Mouse (Mus musculus) CH12.LX (cell line): Measurements from ENCODE around the gene Olfr1417. TPM values are rescaled to one million over a fixed set of nuclear protein-coding genes. Genes with fewer than 3 reads are reported as not detected.
A peak's percentile ranks its signal among the peaks of the same experiment; 100 is the strongest.

ENCODE experiments used
- DNase-seq: peaks from one replicate; pipeline ENCODE4 v3.0.0-alpha.2; 2013; ENCODE audit errors: extremely low read depth
- H3K27ac ChIP-seq: 2 replicates; pipeline ENCODE4 v1.5.1; 2012; ENCODE audit warnings: low read depth, mild to moderate bottlenecking, control low read depth, moderate library complexity; ENCODE audit not compliant: insufficient read depth
- H3K27me3 ChIP-seq: replicated peaks from 2 replicates; pipeline ENCODE3; 2012; ENCODE audit warnings: inconsistent platforms
- H3K36me3 ChIP-seq, 2 experiments: replicated peaks in 1 of 2; 2 replicates each; pipeline versions ENCODE3 to v1.6.1; 2012; ENCODE audit warnings: inconsistent platforms in 1 of 2, low read length in 1 of 2, mild to moderate bottlenecking in 1 of 2, mixed read lengths in 1 of 2, moderate library complexity in 1 of 2; ENCODE audit not compliant: control insufficient read depth in 1 of 2, insufficient read depth in 1 of 2
- H3K4me1 ChIP-seq, 2 experiments: 2 replicates each; pipeline ENCODE4 v1.6.1; 2012; ENCODE audit warnings: inconsistent platforms in 1 of 2, moderate library complexity in 1 of 2; ENCODE audit not compliant: insufficient read depth in 2 of 2, control insufficient read depth in 1 of 2
- H3K4me2 ChIP-seq: 2 replicates; pipeline ENCODE4 v1.6.1; 2012; ENCODE audit warnings: low read depth, mild to moderate bottlenecking, control low read depth; ENCODE audit not compliant: poor library complexity, insufficient read depth, severe bottlenecking
- H3K4me3 ChIP-seq, 3 experiments: fragments of 150-350 bp in 1 of 3; sonication (generic) in 1 of 3; replicated peaks in 1 of 3; 2 replicates each; pipeline versions ENCODE3 to v1.5.1; 2011 to 2012; ENCODE audit warnings: low read depth in 2 of 3, low read length in 2 of 3, mild to moderate bottlenecking in 2 of 3, moderate library complexity in 2 of 3, control low read depth in 1 of 3, improper control_type of control experiment in 1 of 3, inconsistent platforms in 1 of 3, mixed read lengths in 1 of 3; ENCODE audit not compliant: poor library complexity in 1 of 3
- H3K79me2 ChIP-seq: replicated peaks from 2 replicates; pipeline ENCODE4 v1.6.1; 2012; ENCODE audit warnings: mild to moderate bottlenecking, moderate library complexity; ENCODE audit not compliant: control insufficient read depth, poor library complexity, insufficient read depth, severe bottlenecking; ENCODE audit errors: extremely low read depth
- H3K9ac ChIP-seq: 2 replicates; pipeline ENCODE4 v1.6.1; 2012; ENCODE audit warnings: low read depth, mild to moderate bottlenecking, control low read depth, moderate library complexity; ENCODE audit not compliant: insufficient read depth
- H3K9me3 ChIP-seq: replicated peaks from 2 replicates; pipeline ENCODE3; 2012; ENCODE audit warnings: low read length, inconsistent platforms, mixed read lengths
- BHLHE40 ChIP-seq: IDR thresholded peaks from 2 replicates; pipeline ENCODE4 v1.6.1; 2011; ENCODE audit warnings: mild to moderate bottlenecking, low read depth, low read length, improper control_type of control experiment
- CHD1 ChIP-seq: IDR thresholded peaks from 2 replicates; pipeline ENCODE4 v1.6.1; 2012; ENCODE audit warnings: low read depth, low read length, improper control_type of control experiment, inconsistent platforms
- CHD2 ChIP-seq: IDR thresholded peaks from 2 replicates; pipeline ENCODE4 v1.6.1; 2011; ENCODE audit warnings: low read length, improper control_type of control experiment
- CTCF ChIP-seq, 2 experiments: IDR thresholded peaks in 1 of 2; conservative IDR thresholded peaks in 1 of 2; 2 replicates each; pipeline ENCODE4 v1.5.1; 2011 to 2012; ENCODE audit warnings: low read depth in 2 of 2, low read length in 2 of 2, improper control_type of control experiment in 1 of 2, inconsistent platforms in 1 of 2, mild to moderate bottlenecking in 1 of 2, moderate library complexity in 1 of 2
- ETS1 ChIP-seq: conservative IDR thresholded peaks from 2 replicates; pipeline ENCODE4 v1.6.1; 2012; ENCODE audit warnings: low read depth, mild to moderate bottlenecking, inconsistent platforms, low read length, improper control_type of control experiment, moderate library complexity
- GABPA ChIP-seq: IDR thresholded peaks from 2 replicates; pipeline ENCODE4 v1.6.1; 2012; ENCODE audit warnings: low read depth, low read length, improper control_type of control experiment, inconsistent platforms; ENCODE audit not compliant: insufficient replicate concordance
- IRF4 ChIP-seq: IDR thresholded peaks from 2 replicates; pipeline ENCODE4 v1.6.1; 2014; ENCODE audit warnings: low read depth, mild to moderate bottlenecking, inconsistent platforms, low read length, improper control_type of control experiment
- KAT2A ChIP-seq: IDR thresholded peaks from 2 replicates; pipeline ENCODE4 v1.6.1; 2012; ENCODE audit warnings: low read length, improper control_type of control experiment, inconsistent platforms; ENCODE audit not compliant: insufficient replicate concordance
- MAFK ChIP-seq: IDR thresholded peaks from 2 replicates; pipeline ENCODE4 v1.6.1; 2011; ENCODE audit warnings: low read length, improper control_type of control experiment; ENCODE audit not compliant: insufficient replicate concordance
- MAX ChIP-seq: IDR thresholded peaks from 2 replicates; pipeline ENCODE4 v1.6.1; 2011; ENCODE audit warnings: low read length, improper control_type of control experiment
- MAZ ChIP-seq: IDR thresholded peaks from 2 replicates; pipeline ENCODE4 v1.6.1; 2012; ENCODE audit warnings: low read depth, mild to moderate bottlenecking, inconsistent platforms, low read length, improper control_type of control experiment, moderate library complexity
- MEF2A ChIP-seq: IDR thresholded peaks from 2 replicates; pipeline ENCODE4 v1.6.1; 2014; ENCODE audit warnings: low read depth, mild to moderate bottlenecking, inconsistent platforms, low read length, improper control_type of control experiment, borderline replicate concordance
- MXI1 ChIP-seq: IDR thresholded peaks from 2 replicates; pipeline ENCODE4 v1.6.1; 2011; ENCODE audit warnings: mild to moderate bottlenecking, low read depth, low read length, improper control_type of control experiment
- NELFE ChIP-seq: IDR thresholded peaks from 2 replicates; pipeline ENCODE4 v1.6.1; 2011; ENCODE audit warnings: low read depth, low read length, improper control_type of control experiment
- PAX5 ChIP-seq: IDR thresholded peaks from 2 replicates; pipeline ENCODE4 v1.6.1; 2012; ENCODE audit warnings: low read length, inconsistent platforms, mixed read lengths
- POLR2A ChIP-seq: IDR thresholded peaks from 2 replicates; pipeline ENCODE4 v1.6.1; 2011; ENCODE audit warnings: low read depth, mild to moderate bottlenecking, improper control_type of control experiment, low read length
- RAD21 ChIP-seq: IDR thresholded peaks from 2 replicates; pipeline ENCODE4 v1.6.1; 2011; ENCODE audit warnings: low read depth, mild to moderate bottlenecking, low read length, improper control_type of control experiment, moderate library complexity
- SMC3 ChIP-seq: IDR thresholded peaks from 2 replicates; pipeline ENCODE4 v1.6.1; 2011; ENCODE audit warnings: low read depth, low read length, improper control_type of control experiment
- TBP ChIP-seq: conservative IDR thresholded peaks from 2 replicates; pipeline ENCODE4 v1.6.1; 2011; ENCODE audit warnings: low read depth, low read length, improper control_type of control experiment
- USF2 ChIP-seq: conservative IDR thresholded peaks from 2 replicates; pipeline ENCODE4 v1.6.1; 2011; ENCODE audit warnings: low read depth, low read length, improper control_type of control experiment
- ZC3H11A ChIP-seq: IDR thresholded peaks from 2 replicates; pipeline ENCODE4 v1.6.1; 2012; ENCODE audit warnings: low read depth, mild to moderate bottlenecking, inconsistent platforms, low read length, improper control_type of control experiment
- ZKSCAN1 ChIP-seq: IDR thresholded peaks from 2 replicates; pipeline ENCODE4 v1.6.1; 2012; ENCODE audit warnings: low read depth, inconsistent platforms, low read length, improper control_type of control experiment, borderline replicate concordance
- ZNF384 ChIP-seq: IDR thresholded peaks from 2 replicates; pipeline ENCODE4 v1.6.1; 2012; ENCODE audit warnings: low read depth, low read length, improper control_type of control experiment, inconsistent platforms
- dilution Hi-C: fragments of 300-500 bp; cut with MboI; formaldehyde crosslinking; loops from 2 replicates; pipeline ENCODE4 v1.14.3; 2020; ENCODE audit warnings: low sequenced_read_pairs; ENCODE audit not compliant: extremely low pct_unique_long_range_greater_than_20kb, extremely low pct_ligation_motif_present
- in situ Hi-C: fragments of 300-500 bp; cut with MboI; formaldehyde crosslinking; loops from 3 replicates; pipeline ENCODE4 v1.14.3; 2019; ENCODE audit warnings: low sequenced_read_pairs, low pct_ligation_motif_present, low pct_unique_long_range_greater_than_20kb, mixed read lengths
- polyA plus RNA-seq: library from polyadenylated mRNA; unstranded; fragments of >175 nt; gene quantifications from 2 replicates; pipeline ENCODE4 v1.2.1, GENCODE M21; 2012; ENCODE audit warnings: low read depth; ENCODE audit not compliant: insufficient read length
- total RNA-seq, 2 experiments: library from RNA; depleted of rRNA; stranded (reverse); fragments of 300-350 nt in 1 of 2; fragments of >200 nt in 1 of 2; gene quantifications; 2 replicates each; pipeline ENCODE4 v1.2.3; 2012 to 2014

Olfr1417 gene
- total and polyA plus RNA-seq, 3 experiments: not detected

DNA sequence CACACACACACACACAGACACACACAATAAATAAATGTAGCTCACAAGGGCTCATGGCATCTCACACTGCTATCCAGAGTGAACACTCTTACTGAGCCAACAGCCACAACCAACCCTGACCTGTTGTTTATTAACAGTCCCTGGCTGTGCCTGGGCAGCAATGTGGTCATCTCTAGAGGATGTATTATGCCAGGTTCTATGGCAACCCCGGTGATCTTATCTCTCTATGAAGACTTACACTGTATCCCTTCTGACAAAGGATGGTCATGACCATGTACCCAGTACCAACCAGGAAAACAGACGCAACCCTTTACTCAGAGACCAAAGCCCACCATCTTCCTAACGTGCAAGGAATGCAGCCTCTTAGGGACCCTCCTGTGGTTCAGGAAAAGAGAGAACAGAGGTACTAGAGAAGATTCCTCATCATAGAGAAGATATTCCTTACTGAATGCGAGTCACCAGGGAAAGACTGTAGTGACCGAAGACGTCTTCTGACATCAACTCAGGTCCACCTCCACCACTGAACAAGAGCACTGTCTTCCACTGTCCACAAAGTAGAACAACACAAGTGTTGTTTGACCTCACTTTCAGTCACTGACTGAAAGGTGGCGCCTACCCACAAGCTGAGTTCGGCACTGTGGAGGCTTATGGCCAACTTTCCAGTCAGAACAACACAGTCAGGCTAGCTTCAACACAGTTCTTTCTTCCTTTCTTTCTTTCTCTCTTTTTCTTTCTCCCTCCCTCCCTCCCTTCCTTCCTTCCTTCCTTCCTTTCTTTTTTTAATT lies 38.3 kb downstream of the Olfr1417 start:
- peak overlapping the region; percentile 1; the same call in 1 of the 2 replicates for H3K4me2 ChIP-seq
- H3K4me1 ChIP-seq: no peaks in the 10 kb centered on the region; a peak in 1 of 4 replicates
- no peaks in the 10 kb centered on the region for H3K27me3 ChIP-seq
- H3K4me3 ChIP-seq: no peak overlapping the region
- no peak overlapping the region for H3K27ac ChIP-seq
- in situ Hi-C loops (no loop called here), dilution Hi-C loops (no loop called here)
- peak; percentile 13 for DNase-seq
- no peaks in the 10 kb centered on the region for H3K79me2 ChIP-seq
- no peak overlapping the region for H3K9ac ChIP-seq
- no peak for TF ChIP-seq TBP
- TF ChIP-seq SMC3: peak; percentile 38
- peak in 1 of 2 experiments; percentile 60; a peak in 2 of 4 replicates for TF ChIP-seq CTCF (conservative IDR thresholded peaks at IDR 0.05 in 1 of 2, IDR thresholded peaks at IDR 0.05 in 1 of 2; ENCODE audit: low read depth in 2 of 2, low read length in 2 of 2)
- peak; percentile 53 for TF ChIP-seq RAD21
- no peaks in the 10 kb centered on the region for H3K36me3 ChIP-seq
- H3K9me3 ChIP-seq: no peaks in the 10 kb centered on the region

DNA sequence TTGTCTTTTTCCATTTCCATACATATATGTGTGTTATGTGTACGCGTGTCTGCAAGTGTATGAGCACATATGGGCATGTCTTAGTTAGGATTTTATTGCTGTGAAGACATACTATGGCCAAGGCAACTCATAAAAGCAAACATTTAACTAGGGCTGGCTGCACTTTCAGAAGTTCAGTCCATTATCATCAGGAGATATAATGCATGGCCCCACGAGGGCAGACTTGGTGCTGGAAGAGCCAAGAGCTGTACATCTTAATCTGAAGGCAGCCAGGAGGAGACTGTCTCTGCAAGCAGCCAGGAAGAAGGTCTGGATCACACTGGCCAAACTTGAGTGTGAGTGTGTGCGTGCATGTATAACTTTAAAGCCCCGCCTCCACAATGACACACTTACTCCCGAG lies 44.6 kb downstream of the Olfr1417 start:
- no peaks in the 10 kb centered on the region for H3K9me3 ChIP-seq
- TF ChIP-seq CHD1: no peak
- no peak for TF ChIP-seq USF2
- TF ChIP-seq MAFK: no peak
- TF ChIP-seq MEF2A: no peak
- no peak for TF ChIP-seq ZC3H11A
- no peak for TF ChIP-seq RAD21
- no peak for TF ChIP-seq POLR2A
- TF ChIP-seq ETS1: no peak
- no peak for TF ChIP-seq NELFE
- no peak for TF ChIP-seq CHD2
- no peak for TF ChIP-seq MAX
- no peak for TF ChIP-seq GABPA
- no peak for TF ChIP-seq ZNF384
- TF ChIP-seq BHLHE40: no peak
- TF ChIP-seq MAZ: no peak
- TF ChIP-seq KAT2A: no peak
- TF ChIP-seq MXI1: no peak
- no peak for TF ChIP-seq ZKSCAN1
- no peak for TF ChIP-seq PAX5
- TF ChIP-seq IRF4: no peak
- no peak for DNase-seq
- no peaks in the 10 kb centered on the region for H3K36me3 ChIP-seq
- H3K27me3 ChIP-seq: no peaks in the 10 kb centered on the region
- dilution Hi-C loops (no loop called here), in situ Hi-C loops (no loop called here)
- no peak overlapping the region for H3K4me2 ChIP-seq
- H3K4me3 ChIP-seq: no peak overlapping the region
- peaks cover 4 to 9% of the 10 kb centered on the region in 2 experiments; a peak in 2 of 4 replicates for H3K4me1 ChIP-seq
- H3K79me2 ChIP-seq: no peaks in the 10 kb centered on the region
- H3K27ac ChIP-seq: no peak overlapping the region
- H3K9ac ChIP-seq: no peak overlapping the region
